Mouse (Mus musculus) lung, postnatal 36 days (tissue): ENCODE measurements around the gene Bcl11b.
A peak's percentile ranks its signal among the peaks of the same experiment; 100 is the strongest.

Experiments
- DNase-seq: peaks from one replicate; pipeline ENCODE4 v3.0.0; 2022; ENCODE audit warnings: mixed read lengths

Gene Bcl11b

DNA sequence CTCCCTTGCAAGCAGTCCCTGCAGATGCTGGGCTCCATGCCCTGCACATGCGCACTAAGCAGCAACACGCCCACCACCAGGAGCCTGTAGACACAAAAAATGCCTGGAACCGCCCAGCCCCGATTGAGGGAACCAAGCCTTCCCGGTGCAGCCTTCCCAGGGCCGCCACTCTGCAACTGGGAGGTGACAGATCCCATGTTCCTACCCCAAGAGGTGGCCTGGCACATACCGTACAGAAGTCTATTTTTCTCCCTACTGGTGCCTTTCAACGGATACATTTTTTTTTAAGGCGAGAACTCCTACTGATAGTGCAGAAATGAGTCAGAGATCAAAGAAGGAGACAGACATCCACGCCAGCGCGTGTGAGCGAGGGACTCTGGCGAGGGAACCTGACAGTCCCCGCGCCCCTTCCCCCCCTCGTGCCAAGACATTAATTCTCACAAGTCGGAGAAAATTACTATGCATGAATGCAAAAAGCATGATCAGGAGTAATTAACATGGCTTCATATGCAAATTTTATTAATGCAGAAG lies 33.5 kb downstream of the Bcl11b start:
- DNase-seq: no peak

DNA sequence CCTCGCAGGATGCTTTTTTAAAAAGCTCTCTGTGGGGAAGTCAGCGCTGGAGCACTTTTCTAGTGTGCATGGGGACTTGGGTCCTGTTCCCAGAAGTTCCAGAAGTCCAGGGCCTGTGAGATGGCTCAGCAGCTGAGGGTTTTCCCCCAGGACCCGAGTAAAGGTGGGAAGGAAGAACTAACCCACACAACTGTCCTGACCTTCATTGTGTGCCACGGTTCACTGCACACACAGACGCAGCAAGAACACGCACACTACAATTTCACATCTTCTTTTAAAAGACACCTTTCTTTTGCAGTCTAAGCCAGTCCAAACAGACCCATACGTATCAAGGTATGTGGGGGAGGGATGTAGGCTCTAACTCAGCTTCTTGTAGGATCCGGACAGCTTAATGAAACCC lies 34.3 kb downstream of the Bcl11b start:
- DNase-seq: no peak

DNA sequence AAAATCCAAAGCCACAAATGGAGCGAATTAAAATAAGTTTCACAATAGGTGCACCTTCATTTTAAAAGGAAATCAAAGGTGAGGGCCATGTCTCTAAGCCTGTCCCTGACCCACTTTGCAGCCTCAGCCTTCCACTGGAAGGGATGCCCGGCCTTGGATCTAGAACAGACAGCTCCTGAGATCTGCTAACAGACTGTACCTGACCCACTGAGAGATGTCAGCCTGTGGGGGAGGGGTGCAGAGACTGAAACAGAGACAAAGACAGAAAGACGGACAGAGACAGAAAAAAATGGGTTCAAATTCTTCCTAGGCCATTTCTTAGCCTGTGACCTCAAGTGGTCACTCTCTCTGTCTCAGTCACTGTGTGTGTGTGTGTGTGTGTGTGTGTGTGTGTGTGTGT lies 35.1 kb downstream of the Bcl11b start:
- DNase-seq: no peak

DNA sequence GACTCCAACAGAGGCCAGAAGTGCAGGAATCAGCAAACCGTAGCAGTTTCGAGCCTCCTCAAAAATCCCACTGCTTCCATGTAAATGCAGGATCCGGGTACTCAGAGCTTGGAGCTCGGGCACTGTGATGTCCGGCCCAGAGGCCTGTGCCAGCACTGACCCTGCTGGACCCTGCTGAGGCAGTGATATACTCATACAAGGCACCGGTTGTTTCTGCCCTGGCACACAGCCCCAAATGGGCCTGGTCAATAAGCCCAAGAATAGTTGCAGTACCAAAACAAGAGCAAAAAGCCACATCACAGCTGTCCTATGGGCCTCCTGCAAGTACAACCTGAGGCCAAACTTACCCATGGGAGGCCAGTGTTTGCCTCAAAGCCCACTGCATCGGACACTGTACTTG lies 36.4 kb downstream of the Bcl11b start:
- DNase-seq: no peak

DNA sequence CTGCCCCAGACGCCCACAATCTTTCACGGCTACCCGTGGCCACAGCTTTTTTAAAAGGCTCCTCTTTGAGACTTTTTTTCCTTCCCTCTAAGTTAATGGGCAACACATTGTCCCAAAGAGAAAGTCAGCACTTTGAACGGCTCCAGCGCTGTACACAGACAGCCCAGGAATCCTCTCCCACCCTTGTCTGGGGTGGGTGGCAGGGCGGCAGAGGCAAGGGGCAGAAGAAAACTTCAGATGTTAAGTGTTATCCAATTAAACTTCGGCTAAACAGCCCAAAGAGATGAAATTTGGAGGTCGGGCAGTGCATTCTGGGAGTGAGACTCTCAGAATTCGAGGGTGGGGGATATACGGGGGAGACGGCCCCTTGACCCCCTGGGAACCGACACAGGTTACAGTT lies 38.3 kb downstream of the Bcl11b start:
- no peak for DNase-seq

DNA sequence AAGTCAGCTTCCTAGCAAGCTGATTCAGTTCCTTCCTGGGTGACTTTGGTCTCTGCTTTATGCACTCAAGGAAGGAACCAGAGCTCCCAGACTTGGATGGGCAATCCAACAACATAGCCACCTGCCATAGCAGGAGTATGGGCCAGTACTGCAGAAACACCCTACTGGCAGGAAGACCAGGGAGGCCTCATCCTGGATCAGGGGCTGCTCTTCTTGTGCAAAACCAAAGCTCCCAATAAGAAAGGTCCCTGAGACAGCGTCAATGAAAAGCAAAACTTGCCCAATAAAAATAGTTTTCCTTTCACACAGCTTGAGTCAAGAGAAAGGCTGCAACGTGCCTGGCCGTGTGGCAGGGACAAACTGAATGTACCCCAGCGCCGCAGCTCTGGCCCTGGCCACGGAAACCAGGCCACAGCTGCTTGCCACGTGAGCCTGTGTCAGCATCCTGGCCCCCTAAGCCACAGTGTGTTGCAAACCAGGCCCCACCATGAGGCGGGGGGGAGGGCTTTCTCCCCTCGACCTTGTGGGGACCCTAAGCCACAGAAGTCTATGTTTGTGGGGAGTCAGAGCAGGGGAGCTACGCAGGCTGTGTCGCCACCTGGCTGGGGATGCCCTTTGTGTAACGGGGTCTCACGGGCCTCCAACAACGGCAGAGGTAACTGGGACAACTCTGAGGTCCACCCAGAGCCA lies 38.9 kb downstream of the Bcl11b start:
- no peak for DNase-seq

DNA sequence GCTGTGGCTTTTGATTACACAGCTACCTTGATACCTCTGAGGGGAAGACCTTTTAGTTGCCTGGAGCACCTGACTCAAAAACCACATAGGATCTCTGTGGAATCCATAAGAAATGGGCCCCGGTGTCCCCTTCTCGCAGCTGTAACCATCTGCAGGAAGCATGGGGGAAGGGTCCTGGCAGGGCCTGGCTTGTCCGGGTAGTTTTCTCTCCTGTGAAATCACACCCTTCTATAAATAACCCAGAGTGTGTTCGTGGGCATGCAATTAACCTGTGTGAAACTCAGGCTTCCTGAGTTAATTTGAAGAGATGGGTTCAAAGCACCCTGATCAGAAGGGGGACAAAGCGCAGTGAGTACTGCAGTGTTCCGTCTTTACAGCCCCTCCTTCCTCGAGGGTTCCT lies 40.5 kb downstream of the Bcl11b start:
- DNase-seq: no peak

DNA sequence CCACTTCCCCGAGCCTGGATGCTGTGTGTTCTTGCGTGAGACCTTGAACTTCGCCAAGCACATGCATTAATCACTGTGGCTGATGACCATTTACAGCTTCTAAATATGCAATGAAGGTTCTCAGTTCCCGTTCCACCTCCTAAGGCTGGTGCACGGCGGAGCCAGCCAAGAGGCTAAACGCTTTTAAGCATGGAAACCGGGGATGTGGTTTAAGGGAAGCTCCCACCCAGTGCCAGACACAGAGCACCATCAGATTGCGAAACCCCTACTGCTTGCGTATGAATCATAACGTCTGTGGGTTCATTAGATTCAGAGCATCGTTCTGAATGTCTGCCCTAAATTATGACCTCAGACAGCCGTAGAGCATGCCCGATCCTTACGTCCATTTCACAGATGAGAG lies 41.6 kb downstream of the Bcl11b start:
- DNase-seq: no peak

DNA sequence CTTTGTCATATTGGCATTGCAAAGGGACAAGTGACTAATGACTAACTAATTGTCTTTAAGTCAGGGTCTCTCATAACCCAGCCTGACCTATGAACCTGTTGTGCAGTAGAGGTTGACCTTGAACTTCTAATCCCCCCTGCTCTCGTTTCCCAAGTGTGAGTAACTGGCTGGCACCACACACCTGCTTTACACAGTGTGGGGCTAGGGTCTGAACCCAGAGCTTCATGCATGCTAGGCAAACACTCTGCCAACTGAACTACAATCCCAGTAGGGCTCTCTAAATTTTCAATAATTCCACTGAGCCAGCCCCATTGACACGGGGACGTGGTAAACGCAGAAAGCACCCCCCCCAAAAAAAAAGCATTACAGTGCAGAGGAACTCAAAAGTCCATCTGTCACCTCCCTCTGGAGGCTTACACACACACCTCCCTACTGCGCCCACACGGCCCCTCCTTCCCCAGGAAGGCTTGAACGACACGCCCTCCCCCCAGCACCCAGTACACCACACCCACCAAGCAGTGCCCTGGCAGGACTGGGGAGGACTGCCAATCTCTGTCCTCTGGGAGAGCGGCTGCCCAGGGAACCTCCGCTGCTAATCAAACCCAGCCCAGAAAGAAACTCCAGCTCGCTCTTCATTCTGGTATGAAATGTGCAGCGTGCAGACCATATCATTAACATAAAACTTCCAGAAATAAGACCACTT lies 42.5 kb downstream of the Bcl11b start:
- peak; percentile 71 for DNase-seq

DNA sequence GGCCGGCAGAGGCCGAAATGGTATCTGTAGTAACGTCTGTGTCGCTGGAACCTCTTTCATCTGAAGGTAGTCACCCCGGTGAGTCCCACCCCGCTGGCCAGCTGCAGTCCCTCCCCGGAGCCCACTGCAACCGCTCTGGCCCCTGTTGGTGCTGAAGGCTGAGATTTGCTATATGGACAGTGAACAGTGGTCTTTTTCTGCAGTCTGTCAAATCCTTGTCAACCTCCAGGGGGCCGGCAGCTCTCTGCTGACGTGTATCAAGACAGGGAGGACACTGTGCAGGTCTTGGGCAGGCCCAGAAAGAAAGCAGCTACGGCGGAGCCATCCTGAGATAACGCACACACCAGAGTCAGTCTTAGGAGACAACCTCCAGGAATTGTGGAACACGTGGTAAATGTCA lies 43.0 kb downstream of the Bcl11b start:
- no peak for DNase-seq

DNA sequence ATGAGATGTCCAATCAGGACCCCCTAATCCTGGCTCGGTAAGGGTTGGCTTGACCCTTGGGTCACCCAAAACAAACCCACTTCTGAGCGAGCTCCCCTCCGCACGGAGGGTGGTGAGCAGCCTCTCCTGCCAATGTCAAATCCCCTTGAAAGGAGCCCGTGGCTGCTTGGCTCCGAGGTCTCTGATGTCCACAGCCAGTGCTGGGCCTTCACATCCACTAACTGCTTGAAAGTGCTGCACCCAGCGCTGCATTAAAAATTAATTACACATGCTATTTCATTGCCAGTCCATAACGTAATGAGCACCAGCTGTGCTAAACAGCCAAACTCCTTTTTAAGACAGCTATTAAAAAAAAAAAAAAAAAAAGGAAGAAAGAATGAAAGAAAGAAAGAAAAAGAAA lies 43.5 kb downstream of the Bcl11b start:
- no peak for DNase-seq

DNA sequence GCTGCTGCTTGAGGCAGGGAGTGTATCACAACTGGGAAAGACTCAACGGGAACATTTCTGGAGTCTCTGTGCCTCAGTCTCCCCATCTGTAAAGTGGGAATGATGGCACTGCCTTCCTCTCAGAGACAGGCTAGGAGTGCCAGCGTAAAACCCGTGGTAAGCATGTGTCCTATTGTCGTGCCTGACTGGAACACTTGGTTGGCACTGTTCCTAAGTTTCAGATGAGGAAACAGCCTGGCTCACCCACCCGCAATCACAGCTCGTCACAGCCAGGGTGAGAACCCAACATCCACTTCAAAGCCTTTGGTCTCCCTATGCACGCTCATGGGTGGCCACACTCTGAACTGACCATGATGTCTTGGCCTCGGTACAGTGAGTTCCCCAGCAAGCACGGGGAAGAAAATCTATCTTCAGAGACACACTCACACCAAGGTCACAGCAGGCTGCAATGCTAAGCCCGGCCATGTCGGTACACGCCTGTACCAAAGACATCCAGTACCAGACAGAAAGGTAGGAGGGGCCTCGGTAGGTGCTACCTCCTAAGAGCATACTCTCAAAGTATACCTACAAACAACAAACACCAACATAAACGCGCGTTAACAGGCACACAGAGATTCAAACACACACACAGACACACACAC lies 50.2 kb downstream of the Bcl11b start:
- no peak for DNase-seq

DNA sequence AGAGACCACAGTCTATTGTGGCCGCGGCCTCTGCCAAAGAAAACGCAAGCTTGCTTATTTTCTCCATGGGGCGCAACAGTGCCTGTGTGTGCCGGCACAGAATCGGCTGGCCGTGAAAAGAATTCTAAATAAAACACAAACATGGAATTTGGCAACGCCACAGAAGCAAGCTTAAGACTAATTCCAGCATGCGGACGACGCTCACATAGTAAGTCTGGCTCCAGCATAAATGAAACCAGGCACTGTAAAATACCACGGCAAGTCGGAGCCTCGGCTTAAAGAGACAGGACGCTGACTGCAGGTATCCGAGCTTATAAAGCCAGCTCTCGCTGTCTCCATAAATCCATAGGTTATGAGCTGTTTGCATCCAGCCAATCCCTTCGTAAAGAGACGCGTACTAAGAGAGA lies 51.1 kb downstream of the Bcl11b start:
- no peak for DNase-seq

DNA sequence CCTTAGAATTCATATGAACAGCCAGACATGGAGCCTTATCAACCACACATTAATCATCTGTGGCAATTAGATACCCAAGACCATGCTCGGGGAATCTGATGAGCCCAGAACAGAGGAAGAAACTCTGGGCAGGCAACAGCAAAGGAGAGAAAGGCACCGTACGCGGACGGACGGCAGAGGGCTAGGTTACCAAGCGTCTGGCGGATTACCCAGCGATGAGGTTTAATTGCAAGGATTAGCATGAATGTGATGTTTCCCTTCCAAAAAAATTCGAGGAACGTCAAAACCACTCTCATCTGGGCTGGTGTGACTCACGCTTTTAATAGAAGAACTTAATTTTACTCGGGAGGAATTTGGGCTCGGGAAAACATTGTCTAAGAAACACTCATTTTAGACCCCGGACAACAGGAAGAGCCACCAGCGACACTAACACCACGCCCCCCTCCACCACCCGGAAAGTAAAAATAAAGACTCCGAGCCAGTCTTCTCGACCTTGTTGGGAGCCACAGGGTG lies 52.7 kb downstream of the Bcl11b start:
- DNase-seq: no peak

DNA sequence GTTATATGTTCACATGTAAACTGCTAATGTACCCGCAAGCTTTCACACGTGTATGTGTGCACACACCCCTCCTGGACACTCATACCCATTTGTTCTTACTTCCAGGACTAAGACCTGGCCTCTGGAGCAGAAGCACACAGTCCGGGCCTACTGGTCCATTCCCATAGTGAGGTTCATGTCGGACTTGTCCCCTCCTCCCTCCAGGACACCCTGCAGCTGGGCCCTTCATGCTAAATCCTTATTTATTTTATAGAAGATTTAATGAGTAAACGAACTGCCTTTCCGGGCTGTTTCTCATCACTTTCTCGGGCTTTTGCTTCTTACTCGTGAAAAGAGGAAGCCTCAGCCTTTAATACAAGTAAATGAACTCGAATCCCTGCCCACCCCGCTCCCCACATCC lies 54.0 kb downstream of the Bcl11b start:
- no peak for DNase-seq

DNA sequence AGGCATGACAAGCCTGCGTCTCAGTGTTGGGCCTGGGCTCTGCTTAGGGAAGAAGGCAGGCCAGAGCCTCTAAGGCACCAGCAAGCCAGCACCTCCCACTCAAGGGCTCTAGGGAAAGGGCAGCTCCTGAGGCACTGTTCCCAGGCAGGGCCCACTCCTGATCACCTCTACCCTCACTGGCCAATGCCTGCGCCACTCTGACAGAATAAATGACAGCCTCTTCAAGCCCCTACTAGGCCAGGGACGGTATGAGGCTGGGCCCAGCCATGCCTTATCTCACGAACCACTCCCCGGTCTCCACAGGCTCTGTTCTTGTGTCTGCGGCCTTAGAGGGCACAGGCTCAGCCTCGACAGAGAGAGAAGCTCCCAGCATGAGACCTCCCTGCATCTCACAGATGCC lies 61.3 kb downstream of the Bcl11b start:
- no peak for DNase-seq

DNA sequence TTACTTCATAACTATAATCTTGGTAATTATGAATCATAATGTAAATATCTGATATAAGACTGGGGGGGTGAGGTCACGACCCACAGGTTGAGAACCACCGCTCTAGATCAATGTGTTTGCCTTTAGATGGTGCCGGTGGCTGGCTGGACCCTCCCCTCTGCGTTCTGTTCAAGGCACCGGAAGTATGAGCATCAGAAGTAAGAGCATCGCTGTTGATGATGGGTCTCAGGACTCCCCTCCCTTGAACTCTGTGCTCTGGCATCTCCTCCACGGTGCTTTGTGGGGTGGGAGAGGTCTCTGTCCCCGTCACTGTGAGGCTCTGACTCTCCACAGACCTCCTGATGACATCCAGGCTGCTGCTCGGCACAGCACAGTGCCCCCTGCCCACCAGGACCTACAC lies 62.6 kb downstream of the Bcl11b start:
- DNase-seq: no peak

DNA sequence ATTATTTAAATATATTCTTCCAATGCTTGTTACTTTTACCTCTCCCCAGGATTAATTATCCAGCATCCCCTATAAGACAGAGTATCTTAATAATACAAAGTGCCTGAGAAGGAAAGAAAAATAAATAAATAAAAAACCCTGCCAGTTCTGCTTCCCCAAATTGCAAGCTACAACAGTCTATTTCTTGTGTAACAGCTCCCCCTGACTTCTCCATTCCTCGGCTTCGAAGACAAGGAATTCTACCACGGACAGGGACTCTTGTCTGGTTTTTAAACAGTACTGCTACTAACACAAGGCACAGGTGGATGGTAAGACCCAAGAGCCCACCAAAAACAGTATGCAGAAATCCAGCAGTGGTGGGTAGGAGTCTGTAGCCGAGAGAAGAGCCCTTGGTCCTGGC lies 64.2 kb downstream of the Bcl11b start:
- no peak for DNase-seq

DNA sequence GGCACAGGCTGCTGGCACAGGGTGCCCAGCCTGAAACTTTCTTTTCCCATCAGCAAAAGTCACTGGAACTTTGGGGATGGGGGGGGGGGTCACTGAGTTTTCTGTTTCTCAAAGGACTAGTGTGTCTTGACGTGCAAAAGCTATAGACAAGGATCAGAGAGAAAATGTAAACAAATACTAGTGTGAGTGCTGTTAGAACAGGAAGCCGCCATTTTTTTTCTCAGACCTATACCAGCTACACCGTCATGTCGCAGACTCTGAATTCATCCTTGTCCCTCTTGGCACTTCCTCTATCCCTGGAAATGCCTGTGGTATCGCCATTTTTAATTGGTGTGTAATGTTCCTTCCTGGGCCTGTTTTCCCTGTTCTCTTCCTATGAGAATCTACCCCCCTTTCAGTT lies 66.4 kb downstream of the Bcl11b start:
- DNase-seq: no peak

DNA sequence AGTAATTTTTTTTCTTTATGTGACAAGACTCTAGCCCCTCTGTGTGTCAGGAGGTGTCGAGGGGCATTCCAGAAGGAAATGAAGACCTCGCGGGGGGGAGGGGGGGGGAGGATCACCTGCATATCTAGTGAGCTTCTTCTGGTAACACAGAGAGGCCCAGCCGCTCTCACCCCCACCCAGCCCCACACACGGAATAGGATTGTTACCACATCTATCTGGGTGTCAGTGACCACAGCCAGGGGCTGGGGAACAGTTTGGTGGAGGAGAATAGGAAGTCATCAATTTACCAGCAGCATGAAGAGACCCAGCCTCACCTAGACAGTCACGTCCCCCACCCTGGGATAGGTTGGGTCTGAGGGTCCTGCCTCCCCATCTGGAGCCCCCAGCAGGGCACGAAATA lies 67.0 kb downstream of the Bcl11b start:
- no peak for DNase-seq

DNA sequence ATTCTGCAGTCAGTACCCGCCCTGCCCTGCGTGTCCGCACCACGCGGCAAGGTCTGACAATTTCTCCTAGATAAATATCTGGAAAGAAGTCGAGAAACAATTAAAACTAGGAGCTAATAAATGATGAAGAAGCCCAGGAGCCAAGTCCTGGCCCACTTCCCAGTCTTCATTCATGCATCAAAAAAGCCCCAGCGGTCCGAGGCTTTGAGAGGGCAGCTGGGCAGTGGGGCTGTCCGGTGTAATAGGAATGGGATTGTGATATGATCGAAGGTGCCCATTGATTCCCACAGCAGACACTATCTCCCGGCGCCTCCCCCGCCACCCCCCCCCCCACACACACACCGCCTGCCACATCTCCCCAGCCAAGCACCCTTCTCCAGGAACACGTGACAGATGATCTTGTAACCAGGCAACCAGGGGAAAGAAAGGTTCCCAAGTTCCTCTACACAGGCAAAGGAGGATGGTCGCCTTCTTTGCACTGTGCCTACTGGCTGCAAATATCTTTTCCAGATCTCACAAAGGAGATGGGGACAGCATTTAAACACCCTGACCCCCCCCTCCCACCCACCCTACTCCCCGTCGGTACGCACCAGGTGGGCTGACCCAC lies 68.5 kb downstream of the Bcl11b start:
- DNase-seq: no peak

DNA sequence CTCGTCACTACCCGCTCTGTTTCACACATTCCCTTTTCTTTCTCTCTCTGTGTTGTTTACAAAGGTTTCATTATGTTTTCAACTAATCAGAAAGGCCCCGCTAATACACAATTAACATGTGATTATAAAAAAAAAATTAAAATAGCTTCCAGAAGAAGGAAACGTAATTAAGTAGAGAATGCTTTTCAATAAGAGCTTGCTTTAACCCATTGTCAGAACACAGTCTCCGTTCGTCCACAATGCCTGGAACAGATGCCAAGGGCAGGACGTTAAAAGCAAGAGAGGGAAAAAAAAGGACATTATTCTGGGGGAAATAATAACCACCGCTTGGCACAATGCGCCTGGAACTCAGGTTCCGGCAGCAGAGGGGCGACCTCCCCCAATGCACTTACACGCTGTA lies 71.3 kb downstream of the Bcl11b start:
- no peak for DNase-seq

DNA sequence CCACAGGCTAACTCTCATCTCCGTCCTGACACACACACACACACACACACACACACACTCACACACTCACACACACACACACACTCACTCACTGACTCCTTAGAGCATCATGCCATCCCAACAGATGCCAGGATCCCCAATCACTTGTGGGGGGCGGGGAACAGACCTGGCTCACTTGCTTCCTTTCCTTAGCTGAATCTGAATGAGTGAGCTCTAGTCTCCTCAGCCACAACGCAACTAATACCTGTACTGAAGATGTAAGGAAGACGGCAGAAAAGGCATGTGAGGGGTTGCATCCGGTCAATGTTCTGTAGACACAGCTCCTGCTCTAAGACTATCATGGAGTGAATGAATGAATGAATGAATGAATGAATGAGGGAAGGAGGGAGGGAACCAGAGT lies 71.9 kb downstream of the Bcl11b start:
- no peak for DNase-seq
